Mouse (Mus musculus) liver, embryonic 11.5 days (tissue): ENCODE measurements around the gene Tbxa2r. TPM values are rescaled to one million over a fixed set of nuclear protein-coding genes. Genes with fewer than 3 reads are reported as not detected.

Source experiments
- ATAC-seq: fragments of 200-750 bp; cut with Nextera tagmentation; replicated peaks from 2 replicates; pipeline ENCODE4 v1.8.0; 2017; ENCODE audit warnings: moderate number of reproducible peaks, mild to moderate bottlenecking, moderate TSS enrichment, moderate library complexity; ENCODE audit not compliant: low FRiP score
- DNase-seq: peaks from one replicate; pipeline ENCODE4 v3.0.0-alpha.2; 2017; ENCODE audit warnings: low spot score
- H3K27ac ChIP-seq: fragments of 300-500 bp; sonication (generic); 2 replicates; pipeline ENCODE4 v1.5.1; 2014; ENCODE audit warnings: mild to moderate bottlenecking, low read depth, low read length, control low read depth
- H3K27me3 ChIP-seq: fragments of 300-500 bp; sonication (generic); replicated peaks from 2 replicates; pipeline ENCODE4 v1.6.1; 2014; ENCODE audit warnings: low read length, mixed read lengths; ENCODE audit not compliant: control insufficient read depth, insufficient read depth
- H3K36me3 ChIP-seq: fragments of 300-500 bp; sonication (generic); 2 replicates; pipeline ENCODE4 v1.6.1; 2014; ENCODE audit warnings: mild to moderate bottlenecking, low read length, moderate library complexity, mixed read lengths; ENCODE audit not compliant: control insufficient read depth, insufficient read depth
- H3K4me1 ChIP-seq: fragments of 300-500 bp; sonication (generic); replicated peaks from 2 replicates; pipeline ENCODE4 v1.6.1; 2014; ENCODE audit warnings: low read length, mixed read lengths; ENCODE audit not compliant: control insufficient read depth, insufficient read depth
- H3K4me2 ChIP-seq: fragments of 300-500 bp; sonication (generic); 2 replicates; pipeline ENCODE4 v1.6.1; 2014; ENCODE audit warnings: mild to moderate bottlenecking, control low read depth, moderate library complexity
- H3K4me3 ChIP-seq: fragments of 300-500 bp; sonication (generic); 2 replicates; pipeline ENCODE4 v1.5.1; 2014; ENCODE audit warnings: low read depth, low read length, control low read depth
- H3K9ac ChIP-seq: fragments of 300-500 bp; sonication (generic); 2 replicates; pipeline ENCODE4 v1.6.1; 2014; ENCODE audit warnings: low read depth, low read length, control low read depth
- H3K9me3 ChIP-seq: fragments of 300-500 bp; sonication (generic); 2 replicates; pipeline ENCODE4 v1.6.1; 2016; ENCODE audit warnings: low read length, inconsistent platforms, mixed read lengths; ENCODE audit not compliant: control insufficient read depth
- WGBS: fragments of 180-500 bp; shearing (Covaris S2); extraction: QIAGEN DNeasy Blood & Tissue Kit; methylation state at CpG from one replicate; pipeline ENCODE4 v1.1.7; 2014; 5-methylcytosine and 5-hydroxymethylcytosine counted together
- polyA plus RNA-seq: library from polyadenylated mRNA; unstranded; fragments of >200 nt; fragmentation: Nextera tagmentation; extraction: Ambion mirVana; gene quantifications from 2 replicates; pipeline ENCODE4 v1.2.1, GENCODE M21; 2014

Tbxa2r gene
- polyA plus RNA-seq, 1 experiment from 2014 or later: 7.9 TPM

DNA sequence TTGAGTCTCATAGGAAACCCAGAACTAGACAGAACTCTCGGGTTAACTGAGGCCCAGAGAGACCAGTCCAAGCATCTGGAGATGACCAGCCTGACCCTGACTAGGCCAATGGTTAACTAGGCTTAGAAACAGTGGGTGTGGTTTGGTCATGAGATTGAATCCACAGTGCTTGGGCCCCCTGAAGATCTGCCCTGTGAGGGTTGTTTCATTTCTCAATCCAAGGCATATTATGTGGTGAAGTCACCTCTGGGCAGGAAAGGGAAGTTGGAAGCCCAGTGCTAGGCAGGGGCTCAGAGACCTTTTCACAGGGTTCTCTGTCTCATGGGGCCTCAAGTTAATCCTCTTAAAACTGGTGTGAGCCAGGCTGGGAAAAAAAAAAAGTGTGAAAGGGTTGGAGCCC is 30.3 kb downstream of the Tbxa2r start:
- H3K4me1 ChIP-seq: peaks cover 84% of the 10 kb centered on the region
- H3K4me2 ChIP-seq: peak overlapping the region; percentile 99
- DNase-seq: no peak
- peaks cover 16% of the 10 kb centered on the region; the same call in 1 of the 2 replicates for H3K36me3 ChIP-seq
- H3K27me3 ChIP-seq: no peaks in the 10 kb centered on the region
- H3K27ac ChIP-seq: peak overlapping the region; percentile 77
- peak overlapping the region; percentile 90 for H3K9ac ChIP-seq
- no peak for ATAC-seq
- no peaks in the 10 kb centered on the region for H3K9me3 ChIP-seq
- 37% methylated on average over 1 of the region's 1 CpGs for WGBS
- H3K4me3 ChIP-seq: peak overlapping the region; percentile 94

DNA sequence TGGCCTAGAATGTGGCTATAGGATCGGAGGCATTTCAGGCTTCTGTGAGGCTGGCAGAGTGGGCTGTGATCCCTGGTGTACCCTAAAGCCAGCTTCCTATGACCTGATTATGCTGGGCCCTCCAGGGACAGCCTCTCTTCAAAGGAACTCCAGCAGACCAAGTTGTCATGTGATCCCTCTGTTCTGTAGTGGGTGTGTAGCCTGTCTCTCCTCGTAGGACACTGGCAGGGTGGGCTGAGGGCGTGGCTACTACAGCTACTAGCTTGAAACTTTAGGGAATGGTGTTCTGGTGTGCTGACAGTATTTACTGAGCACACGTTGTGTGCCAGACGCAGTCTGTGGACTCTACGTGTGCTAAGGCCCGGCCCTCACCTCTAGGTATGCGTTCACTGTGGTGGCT is 32.2 kb downstream of the Tbxa2r start:
- DNase-seq (no peak), ATAC-seq (no peak)
- Histone ChIP-seq H3K9me3 (no peaks in the 10 kb centered on the region), H3K4me2 (peak overlapping the region; percentile 2), H3K36me3 (peaks cover 16% of the 10 kb centered on the region; the same call in 1 of the 2 replicates), H3K27ac (peak overlapping the region; percentile 47; the same call in 1 of the 2 replicates), H3K27me3 (no peaks in the 10 kb centered on the region), H3K9ac (peak overlapping the region; percentile 0), H3K4me1 (peaks cover 90% of the 10 kb centered on the region), H3K4me3 (no peak overlapping the region)
- WGBS: 69% methylated on average over 8 of the region's 8 CpGs

DNA sequence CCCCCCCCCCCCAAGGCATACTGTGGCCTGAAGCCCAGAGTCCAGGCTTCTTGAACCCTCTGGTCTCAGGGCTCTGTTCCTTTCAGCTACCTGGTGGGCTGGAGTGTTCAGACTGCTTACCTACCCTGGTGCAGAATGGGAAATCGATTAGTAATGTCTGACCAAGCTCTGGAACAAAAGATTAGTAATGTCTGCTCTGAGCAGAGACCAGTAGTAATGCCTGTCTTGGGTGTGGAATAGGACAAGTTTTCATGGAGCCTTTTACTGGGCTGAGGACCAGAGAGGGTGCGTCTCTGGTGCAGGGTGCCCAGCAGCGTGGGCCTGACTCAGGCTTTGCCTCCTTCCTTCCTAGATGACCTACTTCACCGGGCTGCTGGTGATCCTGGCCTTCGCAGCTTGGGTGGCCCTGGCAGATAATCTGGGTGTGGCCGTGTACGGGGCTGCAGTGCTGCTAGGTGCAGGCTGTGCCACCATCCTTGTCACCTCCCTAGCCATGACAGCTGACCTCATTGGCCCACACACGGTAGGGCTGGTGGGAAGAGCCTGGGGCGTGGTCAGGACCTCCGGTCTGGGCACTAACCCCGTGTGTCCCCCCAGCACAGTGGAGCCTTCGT is 33.9 kb downstream of the Tbxa2r start:
- Histone ChIP-seq H3K36me3 (peaks cover 22% of the 10 kb centered on the region; the same call in 1 of the 2 replicates), H3K4me1 (peaks cover 78% of the 10 kb centered on the region), H3K4me2 (peak overlapping the region; percentile 61), H3K27me3 (no peaks in the 10 kb centered on the region), H3K4me3 (peak overlapping the region; percentile 16), H3K9me3 (no peaks in the 10 kb centered on the region), H3K9ac (peak overlapping the region; percentile 32; the same call in 1 of the 2 replicates), H3K27ac (peak overlapping the region; percentile 70)
- ATAC-seq (peak; percentile 79), DNase-seq (no peak)
- WGBS: 49% methylated on average over 12 of the region's 12 CpGs

DNA sequence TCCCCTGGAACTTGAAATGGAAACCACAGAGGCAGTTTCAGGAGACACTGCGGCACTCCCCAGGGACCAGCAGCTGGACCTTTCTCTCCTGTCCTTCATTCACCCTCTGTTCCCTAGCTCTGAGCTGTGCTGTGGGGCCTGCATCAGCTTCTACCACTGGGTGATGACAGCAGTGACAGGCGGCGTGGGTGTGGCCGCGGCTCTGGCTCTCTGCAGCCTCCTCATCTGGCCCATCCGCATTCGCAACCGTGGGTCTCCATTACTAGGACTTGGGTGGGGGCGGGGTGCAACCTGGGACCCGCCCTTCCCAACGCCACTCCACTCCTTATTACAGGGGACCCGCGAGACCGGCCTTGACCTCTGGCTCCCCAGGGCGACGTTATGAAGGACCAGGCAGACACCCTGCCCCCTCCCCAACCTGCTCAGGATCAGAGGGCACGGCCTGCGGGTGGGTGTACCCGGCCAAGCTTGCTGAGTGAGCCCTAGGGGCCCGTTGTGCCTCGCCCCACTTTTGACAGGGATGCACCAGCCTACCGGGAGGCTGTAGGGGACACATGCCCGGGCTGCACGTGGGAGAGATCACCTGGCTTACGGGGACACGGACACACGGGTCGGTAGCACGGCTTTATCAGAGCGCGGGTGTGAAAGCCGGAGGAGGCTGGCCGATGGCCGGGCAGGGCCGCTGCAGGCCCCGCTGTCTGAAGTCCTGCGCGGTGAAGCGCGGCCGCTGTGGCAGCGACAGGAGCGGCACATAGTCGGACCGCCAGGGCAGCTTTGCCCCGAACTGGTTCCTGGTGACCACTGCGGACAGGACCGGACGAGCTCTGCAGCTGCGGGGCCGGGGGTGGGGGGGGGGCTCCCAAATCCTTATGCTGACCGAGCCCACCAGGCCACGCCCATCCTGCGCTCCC is 35.2 kb downstream of the Tbxa2r start:
- ATAC-seq: peak; percentile 27; the same call in 1 of the 2 replicates
- Histone ChIP-seq H3K36me3 (peaks cover 35% of the 10 kb centered on the region), H3K27ac (peak overlapping the region; percentile 70), H3K4me2 (peak overlapping the region; percentile 61), H3K4me1 (peaks cover 67% of the 10 kb centered on the region), H3K9ac (peak overlapping the region; percentile 32), H3K9me3 (no peaks in the 10 kb centered on the region), H3K27me3 (no peaks in the 10 kb centered on the region), H3K4me3 (peak overlapping the region; percentile 18)
- DNase-seq: no peak
- 28% methylated on average over 54 of the region's 54 CpGs for WGBS

DNA sequence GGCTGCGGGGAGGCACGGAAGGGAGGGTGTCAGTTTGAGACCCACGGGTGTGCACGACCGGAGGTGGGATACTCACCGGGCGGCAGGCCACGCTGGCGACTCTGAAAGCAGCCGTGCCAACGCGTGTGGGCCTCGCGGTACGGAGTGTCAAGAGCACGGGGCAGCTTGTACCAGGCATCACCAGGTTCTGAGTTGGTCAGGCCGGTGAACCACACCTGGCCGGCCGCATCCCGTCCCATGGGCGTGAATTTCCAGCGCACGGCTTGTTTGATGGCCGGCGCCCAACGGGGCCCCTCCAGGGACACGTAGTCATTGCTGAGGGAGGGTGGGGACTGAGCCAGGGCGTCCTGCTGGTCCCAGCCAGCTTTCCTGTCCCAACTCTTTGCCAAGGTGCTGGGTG is 36.1 kb downstream of the Tbxa2r start:
- 27% methylated on average over 28 of the region's 28 CpGs for WGBS
- peak overlapping the region; percentile 61 for H3K4me2 ChIP-seq
- no peak for DNase-seq
- H3K27ac ChIP-seq: peak overlapping the region; percentile 42
- H3K36me3 ChIP-seq: peaks cover 44% of the 10 kb centered on the region
- H3K27me3 ChIP-seq: no peaks in the 10 kb centered on the region
- H3K9me3 ChIP-seq: no peaks in the 10 kb centered on the region
- H3K4me1 ChIP-seq: peaks cover 57% of the 10 kb centered on the region
- peak overlapping the region; percentile 22 for H3K4me3 ChIP-seq
- peak overlapping the region; percentile 31; the same call in 1 of the 2 replicates for H3K9ac ChIP-seq
- ATAC-seq: no peak

DNA sequence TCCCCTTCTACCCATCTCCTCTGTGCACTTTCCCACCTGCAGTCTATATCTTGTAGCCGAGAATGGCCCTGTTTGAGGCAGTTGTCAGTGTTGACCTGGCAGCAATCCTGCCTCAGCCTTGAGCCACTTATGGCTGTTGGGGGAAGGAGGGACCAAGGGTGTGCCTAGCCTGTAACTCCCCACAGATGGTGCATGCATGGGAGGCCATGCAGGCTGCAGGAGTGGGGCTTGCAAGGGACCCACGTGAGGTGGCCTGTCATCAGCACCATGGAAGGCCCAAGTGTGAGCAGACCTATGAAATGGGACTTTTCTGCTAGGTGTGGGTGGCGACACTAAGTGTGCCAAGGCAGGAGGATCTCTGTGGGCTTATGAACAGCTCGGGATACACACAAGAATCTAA is 36.5 kb downstream of the Tbxa2r start:
- Histone ChIP-seq H3K4me3 (no peak overlapping the region; the same call in 1 of the 2 replicates), H3K9ac (peak overlapping the region; percentile 16; the same call in 1 of the 2 replicates), H3K27me3 (no peaks in the 10 kb centered on the region), H3K9me3 (no peaks in the 10 kb centered on the region), H3K4me1 (peaks cover 53% of the 10 kb centered on the region), H3K4me2 (no peak overlapping the region), H3K36me3 (peaks cover 46% of the 10 kb centered on the region), H3K27ac (peak overlapping the region; percentile 42)
- whole genome bisulfite sequencing: 45% methylated on average over 4 of the region's 4 CpGs
- DNase-seq (no peak), ATAC-seq (no peak)

DNA sequence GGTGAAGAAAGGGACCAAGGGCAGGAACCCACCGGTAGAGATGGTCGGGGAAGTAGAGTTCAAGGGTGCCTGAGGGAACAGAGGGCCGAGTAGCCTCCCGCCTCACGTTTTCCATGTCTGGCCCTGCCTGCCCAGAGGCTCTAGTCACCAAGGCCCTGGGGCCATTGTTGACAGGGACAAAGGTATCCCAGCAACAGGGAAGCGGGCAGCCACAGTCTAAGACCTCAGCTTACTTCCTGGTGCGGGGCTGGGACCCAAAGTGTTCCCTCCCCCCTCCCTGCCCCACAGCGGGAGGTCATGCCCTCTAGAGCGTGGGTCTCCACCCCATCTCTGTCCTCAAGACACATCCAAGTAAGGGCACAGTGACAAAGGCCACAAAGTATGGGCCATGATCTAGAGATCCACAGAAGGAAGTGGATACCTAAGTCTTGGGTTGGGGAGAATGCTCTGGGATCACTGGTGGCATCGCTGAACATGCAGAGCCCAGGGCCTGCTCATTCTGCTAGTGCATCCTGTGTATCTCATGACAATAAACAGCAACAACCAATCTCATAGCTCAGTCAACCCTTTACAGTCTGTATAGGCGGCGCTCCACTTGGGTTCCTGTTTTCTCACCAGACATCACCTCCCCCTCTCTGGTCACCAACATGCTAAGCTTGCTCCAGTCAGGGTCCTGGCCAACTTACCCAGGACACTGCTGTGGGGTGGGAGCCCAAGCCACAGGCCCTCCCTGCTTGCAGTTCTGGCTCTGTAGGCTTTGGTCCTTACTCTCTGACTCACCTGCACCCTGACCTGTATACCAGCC is 37.3 kb downstream of the Tbxa2r start, which contains the start of gene 4930404N11Rik:
4930404N11Rik (minus strand) TSS at position 145 of the 805 bp plus-strand sequence.
- peak; percentile 7; the same call in 1 of the 2 replicates for ATAC-seq
- peak within 1 kb of the TSS; percentile 42 for H3K27ac ChIP-seq
- H3K9me3 ChIP-seq: no peaks in the 10 kb centered on the region
- peak within 1 kb of the TSS; percentile 16; the same call in 1 of the 2 replicates for H3K9ac ChIP-seq
- 28% methylated on average over 12 of the region's 12 CpGs for WGBS
- H3K4me2 ChIP-seq: peak within 1 kb of the TSS; percentile 61
- peak within 1 kb of the TSS; percentile 22 for H3K4me3 ChIP-seq
- H3K27me3 ChIP-seq: no peaks in the 10 kb centered on the region
- peaks cover 45% of the 10 kb centered on the region for H3K4me1 ChIP-seq
- DNase-seq: no peak
- peaks cover 50% of the 10 kb centered on the region for H3K36me3 ChIP-seq
